Mouse (Mus musculus) heart, embryonic 11.5 days (tissue): ENCODE data around the gene Klri2. TPM values are rescaled to one million over a fixed set of nuclear protein-coding genes. Genes with fewer than 3 reads are reported as not detected.
"Not testable (repeated sequence)": the region's sequence is repeated elsewhere in the genome, so short reads cannot be mapped to it uniquely, and the experiment has no call there.

ENCODE experiments used
- ATAC-seq: fragments of 200-750 bp; cut with Nextera tagmentation; replicated peaks from 2 replicates; pipeline ENCODE4 v1.8.0; 2017; ENCODE audit warnings: moderate library complexity; ENCODE audit not compliant: insufficient number of reproducible peaks, low FRiP score, low TSS enrichment
- H3K27ac ChIP-seq: fragments of 300-500 bp; sonication (generic); 2 replicates; pipeline ENCODE4 v1.5.1; 2014; ENCODE audit warnings: mild to moderate bottlenecking, low read depth, low read length
- H3K27me3 ChIP-seq: fragments of 300-500 bp; sonication (generic); 2 replicates; pipeline ENCODE4 v1.6.1; 2014; ENCODE audit warnings: mild to moderate bottlenecking, low read length, mixed read lengths; ENCODE audit not compliant: control insufficient read depth, insufficient read depth
- H3K36me3 ChIP-seq: fragments of 300-500 bp; sonication (generic); 2 replicates; pipeline ENCODE4 v1.6.1; 2014; ENCODE audit warnings: mild to moderate bottlenecking, low read length, moderate library complexity, mixed read lengths; ENCODE audit not compliant: control insufficient read depth, insufficient read depth
- H3K4me1 ChIP-seq: fragments of 300-500 bp; sonication (generic); 2 replicates; pipeline ENCODE4 v1.6.1; 2014; ENCODE audit warnings: low read length; ENCODE audit not compliant: control insufficient read depth, insufficient read depth
- H3K4me2 ChIP-seq: fragments of 300-500 bp; sonication (generic); 2 replicates; pipeline ENCODE4 v1.6.1; 2014; ENCODE audit warnings: mild to moderate bottlenecking, moderate library complexity
- H3K4me3 ChIP-seq: fragments of 300-500 bp; sonication (generic); 2 replicates; pipeline ENCODE4 v1.5.1; 2014; ENCODE audit warnings: low read depth, low read length
- H3K9ac ChIP-seq: fragments of 300-500 bp; sonication (generic); 2 replicates; pipeline ENCODE4 v1.6.1; 2014; ENCODE audit warnings: mild to moderate bottlenecking, low read depth, low read length, moderate library complexity
- H3K9me3 ChIP-seq: fragments of 300-500 bp; sonication (generic); replicated peaks from 2 replicates; pipeline ENCODE4 v1.6.1; 2016; ENCODE audit warnings: low read length; ENCODE audit not compliant: control insufficient read depth
- WGBS: fragments of 180-500 bp; shearing (Covaris S2); extraction: QIAGEN DNeasy Blood & Tissue Kit; methylation state at CpG from one replicate; pipeline ENCODE4 v1.1.7; 2014; ENCODE audit not compliant: insufficient replicate concordance; 5-methylcytosine and 5-hydroxymethylcytosine counted together
- microRNA-seq: library from miRNA; unstranded; fragments of <30 nt; microRNA quantifications from one replicate; pipeline ENCODE4, GENCODE M21; 2016; ENCODE audit warnings: borderline number of aligned reads
- polyA plus RNA-seq: library from polyadenylated mRNA; unstranded; fragments of >200 nt; fragmentation: Nextera tagmentation; extraction: Ambion mirVana; gene quantifications from 2 replicates; pipeline ENCODE4 v1.2.1, GENCODE M21; 2014

Gene Klri2
- polyA plus RNA-seq, 1 experiment from 2014 or later, result not detected

- WGBS, result 68% methylated on average over 4 of the region's 4 CpGs
- Histone ChIP-seq H3K4me2 (no peak within 1 kb of the TSS), H3K27me3 (no peaks in the 10 kb centered on the region), H3K9ac (no peak within 1 kb of the TSS), H3K36me3 (no peaks in the 10 kb centered on the region), H3K4me3 (no peak within 1 kb of the TSS), H3K4me1 (no peaks in the 10 kb centered on the region), H3K27ac (no peak within 1 kb of the TSS), H3K9me3 (no peaks in the 10 kb centered on the region)
- ATAC-seq, result no peak
Observed at GRCm38 (mm10) chr6:129717032-129717431, 23.3 kb downstream of the Klri2 start, which contains the start of gene Klri1. TSS of gene Klri1 (minus strand) at chr6:129717132.

GRCm38 (mm10) chr6:129713566-129713965 lies 26.7 kb downstream of the Klri2 start:
- 37% methylated on average over 1 of the region's 1 CpGs for WGBS

GRCm38 (mm10) chr6:129691436-129691835 lies 48.8 kb downstream of the Klri2 start:
- not testable (repeated sequence) for H3K4me3 ChIP-seq, H3K36me3 ChIP-seq, H3K4me1 ChIP-seq, H3K4me2 ChIP-seq, H3K27ac ChIP-seq, ATAC-seq, H3K27me3 ChIP-seq, H3K9me3 ChIP-seq, H3K9ac ChIP-seq
- 50% methylated on average over 10 of the region's 10 CpGs for WGBS

More at GRCm38 (mm10) chr6:129713566-129713965, 26.7 kb downstream of the Klri2 start:
- H3K27me3 ChIP-seq, result no peaks in the 10 kb centered on the region
- no peak overlapping the region for H3K4me2 ChIP-seq
- H3K9me3 ChIP-seq, result no peaks in the 10 kb centered on the region
- no peak overlapping the region for H3K4me3 ChIP-seq
- no peaks in the 10 kb centered on the region for H3K4me1 ChIP-seq
- no peak overlapping the region for H3K9ac ChIP-seq
- no peaks in the 10 kb centered on the region for H3K36me3 ChIP-seq
- H3K27ac ChIP-seq, result no peak overlapping the region
- ATAC-seq, result no peak

GRCm38 (mm10) chr6:129680379-129680778 lies 59.9 kb downstream of the Klri2 start:
- no peak for ATAC-seq
- no peak overlapping the region for H3K9ac ChIP-seq
- no peaks in the 10 kb centered on the region for H3K9me3 ChIP-seq
- no peaks in the 10 kb centered on the region for H3K4me1 ChIP-seq
- WGBS, result 46% methylated on average over 1 of the region's 1 CpGs
- H3K27ac ChIP-seq, result no peak overlapping the region
- no peak overlapping the region for H3K4me2 ChIP-seq
- no peaks in the 10 kb centered on the region for H3K36me3 ChIP-seq
- no peak overlapping the region for H3K4me3 ChIP-seq
- H3K27me3 ChIP-seq, result no peaks in the 10 kb centered on the region

Small RNAs within 50 kb of the gene (microRNA-seq; reads per million reads assigned to microRNA genes)
- gene Mir680-1, result not detected

Other genes with a start within 250 kb of the Klri2 start
- 0.26 and 0.35 TPM in 2 replicates for gene Olr1, start 233.3 kb downstream of the Klri2 start, polyA plus RNA-seq
- not detected in 2 replicates for gene Tmem52b, start 227.9 kb downstream of the Klri2 start, polyA plus RNA-seq
- 12.5 and 15.4 TPM in 2 replicates for gene Gabarapl1, start 207.3 kb downstream of the Klri2 start, polyA plus RNA-seq
- gene Klre1, start 162.6 kb downstream of the Klri2 start, polyA plus RNA-seq, result not detected in 2 replicates
- gene Klrd1, start 148.7 kb downstream of the Klri2 start, polyA plus RNA-seq, result not detected in 2 replicates
- not detected in 2 replicates for gene Klrk1, start 116.6 kb downstream of the Klri2 start, polyA plus RNA-seq
- not detected in 2 replicates for gene Klrc3, start 97.1 kb downstream of the Klri2 start, polyA plus RNA-seq
- gene Klrc2, start 79.8 kb downstream of the Klri2 start, polyA plus RNA-seq, result not detected in 2 replicates
- not detected in 2 replicates for gene Klrc1, start 61.5 kb downstream of the Klri2 start, polyA plus RNA-seq
- not detected in 2 replicates for gene Klri1, start 23.4 kb downstream of the Klri2 start, polyA plus RNA-seq
- gene Gm156, start 43.8 kb upstream of the Klri2 start, polyA plus RNA-seq, result not detected in 2 replicates
- not detected in 2 replicates for gene Gm17631, start 122.2 kb upstream of the Klri2 start, polyA plus RNA-seq
- gene Klra17, start 136.2 kb upstream of the Klri2 start, polyA plus RNA-seq, result not detected in 2 replicates
- not detected in 2 replicates for gene Klra5, start 177.2 kb upstream of the Klri2 start, polyA plus RNA-seq